Mouse (Mus musculus) liver, adult (tissue): ENCODE measurements around the gene Srcin1.

Experiments used
- GATA4 ChIP-seq: IDR thresholded peaks from 2 replicates; pipeline ENCODE4 v1.6.1; 2014; ENCODE audit warnings: mild to moderate bottlenecking, low read length; ENCODE audit not compliant: insufficient replicate concordance

The Srcin1 gene

GRCm38 (mm10) chr11:97590227-97590960 lies 14.4 kb upstream of the Srcin1 start:
- no peak for TF ChIP-seq GATA4

- no peak for TF ChIP-seq GATA4
Observed at GRCm38 (mm10) chr11:97589216-97589615, 13.2 kb upstream of the Srcin1 start.

- peak; percentile 94 for TF ChIP-seq GATA4
Observed at GRCm38 (mm10) chr11:97585932-97586331, 9.9 kb upstream of the Srcin1 start.

GRCm38 (mm10) chr11:97584476-97584875 lies 8.5 kb upstream of the Srcin1 start:
- TF ChIP-seq GATA4, result no peak

GRCm38 (mm10) chr11:97579088-97579857 lies 3.3 kb upstream of the Srcin1 start:
- no peak for TF ChIP-seq GATA4

GRCm38 (mm10) chr11:97578286-97578685 lies 2.3 kb upstream of the Srcin1 start:
- TF ChIP-seq GATA4, result no peak

GRCm38 (mm10) chr11:97575638-97576037 lies 348 bp downstream of the Srcin1 start:
- TF ChIP-seq GATA4, result no peak

- TF ChIP-seq GATA4, result no peak
Observed at GRCm38 (mm10) chr11:97575075-97575474, 911 bp downstream of the Srcin1 start.

GRCm38 (mm10) chr11:97574551-97575051 lies 1.4 kb downstream of the Srcin1 start:
- no peak for TF ChIP-seq GATA4

- no peak for TF ChIP-seq GATA4
Observed at GRCm38 (mm10) chr11:97573891-97574550, 2.0 kb downstream of the Srcin1 start.

GRCm38 (mm10) chr11:97572895-97573480 lies 3.0 kb downstream of the Srcin1 start:
- no peak for TF ChIP-seq GATA4

- TF ChIP-seq GATA4, result no peak
Observed at GRCm38 (mm10) chr11:97572089-97572345, 4.0 kb downstream of the Srcin1 start.

GRCm38 (mm10) chr11:97571266-97572088 lies 4.5 kb downstream of the Srcin1 start:
- TF ChIP-seq GATA4, result no peak

GRCm38 (mm10) chr11:97570493-97571137 lies 5.4 kb downstream of the Srcin1 start:
- TF ChIP-seq GATA4, result no peak
